Mouse (Mus musculus): ENCODE measurements around the gene Mrpl11. TPM values are rescaled to one million over a fixed set of nuclear protein-coding genes. Genes with fewer than 3 reads are reported as not detected.
"Not testable (repeated sequence)": the region's sequence is repeated elsewhere in the genome, so short reads cannot be mapped to it uniquely, and the experiment has no call there.

Gene Mrpl11
- polyA plus RNA-seq, 1 experiment from 2014 or later, result 119 TPM

- H3K36me3 ChIP-seq (ENCODE audit: control insufficient read depth, insufficient read depth, low read length); H3K27me3 ChIP-seq (ENCODE audit: control insufficient read depth, insufficient read depth, low read length); H3K4me2 ChIP-seq (ENCODE audit: low read depth, low read length); H3K4me3 ChIP-seq (ENCODE audit: low read depth, low read length); ATAC-seq (ENCODE audit: low read depth); H3K27ac ChIP-seq (ENCODE audit: low read depth, low read length); H3K9ac ChIP-seq (replicated peaks; ENCODE audit: low read depth, low read length); H3K9me3 ChIP-seq (ENCODE audit: control insufficient read depth, low read length); H3K4me1 ChIP-seq (ENCODE audit: control insufficient read depth, insufficient read depth, low read length): not testable (repeated sequence)
- 52% methylated on average over 2 of the region's 2 CpGs for WGBS
Measured at GRCm38 (mm10) chr19:5003644-5004043, 41.7 kb downstream of the Mrpl11 start.

DNA sequence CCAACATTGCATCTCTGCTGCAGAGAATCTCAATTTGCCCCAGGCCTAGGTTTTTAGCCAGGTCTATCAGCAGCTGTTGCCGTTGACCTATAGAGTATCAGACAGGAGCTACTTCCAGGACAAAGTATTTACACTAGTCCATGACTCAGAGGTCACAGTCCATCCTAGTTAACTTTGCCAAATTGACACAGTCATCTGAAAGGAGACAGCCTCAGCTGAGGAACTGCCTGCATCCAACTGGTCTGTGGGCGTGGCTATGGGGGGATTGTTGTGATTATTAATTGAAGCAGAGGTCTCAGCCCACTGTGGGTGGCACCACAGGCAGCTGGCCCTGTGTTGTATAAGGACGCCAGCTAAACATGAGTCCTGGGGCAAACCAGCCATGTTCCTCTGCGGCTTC, 43.0 kb downstream of the Mrpl11 start:
- Histone ChIP-seq H3K9me3 (ENCODE audit: control insufficient read depth, low read length) (no peaks in the 10 kb centered on the region), H3K4me3 (ENCODE audit: low read depth, low read length) (no peak overlapping the region), H3K27ac (ENCODE audit: low read depth, low read length) (no peak overlapping the region), H3K36me3 (ENCODE audit: control insufficient read depth, insufficient read depth, low read length) (no peaks in the 10 kb centered on the region), H3K27me3 (ENCODE audit: control insufficient read depth, insufficient read depth, low read length) (no peaks in the 10 kb centered on the region), H3K9ac (replicated peaks; ENCODE audit: low read depth, low read length) (no peak overlapping the region), H3K4me1 (ENCODE audit: control insufficient read depth, insufficient read depth, low read length) (peaks cover 6% of the 10 kb centered on the region; the same call in 1 of the 2 replicates), H3K4me2 (ENCODE audit: low read depth, low read length) (no peak overlapping the region)
- ATAC-seq (ENCODE audit: low read depth), result no peak
- WGBS, result 69% methylated on average over 4 of the region's 4 CpGs

DNA sequence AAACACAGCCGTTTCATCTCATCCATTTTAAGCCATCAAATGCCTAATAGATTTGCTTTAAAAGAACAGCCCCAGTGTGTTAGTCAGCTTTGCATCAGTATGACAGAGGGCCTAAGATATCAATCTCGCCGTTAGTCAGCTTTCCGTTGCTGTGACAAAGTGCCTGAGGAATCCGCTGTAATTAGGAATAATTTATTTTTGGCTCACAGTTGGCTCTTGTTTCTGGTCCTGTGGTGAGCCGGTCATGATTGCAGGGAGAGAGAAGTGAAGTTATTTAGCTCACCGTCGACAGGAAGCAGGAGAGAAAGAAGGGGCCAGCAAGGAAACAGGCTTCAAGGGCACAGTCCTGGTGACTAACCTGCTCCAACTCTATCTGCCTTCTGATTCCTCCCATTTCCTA, 51.2 kb downstream of the Mrpl11 start:
- no peak overlapping the region for H3K4me3 ChIP-seq (ENCODE audit: low read depth, low read length)

DNA sequence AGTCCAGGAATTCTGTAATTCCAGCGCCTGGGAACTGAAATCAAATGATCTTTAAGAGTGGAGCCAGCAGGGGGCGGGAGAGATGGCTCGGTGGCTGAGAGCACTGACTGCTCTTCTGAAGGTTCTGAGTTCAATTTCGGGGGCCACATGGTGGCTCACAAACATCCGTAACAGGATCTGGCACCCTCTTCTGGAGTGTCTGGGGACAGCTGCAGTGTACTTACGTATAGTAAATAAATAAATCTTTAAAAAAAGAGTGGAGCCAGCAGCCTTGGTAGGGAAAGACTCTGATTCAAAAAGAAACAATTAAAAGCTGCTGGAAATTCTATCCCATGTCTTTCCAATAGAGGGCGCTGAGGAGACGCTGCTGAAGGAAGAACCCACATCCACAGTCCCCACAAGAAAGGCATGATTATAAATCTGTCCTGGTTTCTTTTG, 53.0 kb downstream of the Mrpl11 start:
- Histone ChIP-seq H3K36me3 (ENCODE audit: control insufficient read depth, insufficient read depth, low read length) (no peaks in the 10 kb centered on the region), H3K9ac (replicated peaks; ENCODE audit: low read depth, low read length) (no peak overlapping the region), H3K4me2 (ENCODE audit: low read depth, low read length) (no peak overlapping the region), H3K27ac (ENCODE audit: low read depth, low read length) (no peak overlapping the region), H3K27me3 (ENCODE audit: control insufficient read depth, insufficient read depth, low read length) (no peaks in the 10 kb centered on the region), H3K4me1 (ENCODE audit: control insufficient read depth, insufficient read depth, low read length) (no peaks in the 10 kb centered on the region), H3K4me3 (ENCODE audit: low read depth, low read length) (no peak overlapping the region), H3K9me3 (ENCODE audit: control insufficient read depth, low read length) (no peaks in the 10 kb centered on the region)
- ATAC-seq (ENCODE audit: low read depth), result no peak
- 12% methylated on average over 8 of the region's 8 CpGs for WGBS

More for the DNA sequence above, 51.2 kb downstream of the Mrpl11 start:
- Histone ChIP-seq H3K4me1 (ENCODE audit: control insufficient read depth, insufficient read depth, low read length) (no peaks in the 10 kb centered on the region), H3K9ac (replicated peaks; ENCODE audit: low read depth, low read length) (no peak overlapping the region), H3K36me3 (ENCODE audit: control insufficient read depth, insufficient read depth, low read length) (no peaks in the 10 kb centered on the region), H3K27me3 (ENCODE audit: control insufficient read depth, insufficient read depth, low read length) (no peaks in the 10 kb centered on the region), H3K4me2 (ENCODE audit: low read depth, low read length) (no peak overlapping the region), H3K9me3 (ENCODE audit: control insufficient read depth, low read length) (no peaks in the 10 kb centered on the region), H3K27ac (ENCODE audit: low read depth, low read length) (no peak overlapping the region)
- no peak for ATAC-seq (ENCODE audit: low read depth)
- WGBS, result 69% methylated on average over 8 of the region's 8 CpGs

- Histone ChIP-seq H3K27ac (ENCODE audit: low read depth, low read length) (no peak overlapping the region), H3K4me2 (ENCODE audit: low read depth, low read length) (no peak overlapping the region), H3K27me3 (ENCODE audit: control insufficient read depth, insufficient read depth, low read length) (no peaks in the 10 kb centered on the region), H3K36me3 (ENCODE audit: control insufficient read depth, insufficient read depth, low read length) (no peaks in the 10 kb centered on the region), H3K9me3 (ENCODE audit: control insufficient read depth, low read length) (no peaks in the 10 kb centered on the region), H3K4me3 (ENCODE audit: low read depth, low read length) (no peak overlapping the region), H3K9ac (replicated peaks; ENCODE audit: low read depth, low read length) (no peak overlapping the region), H3K4me1 (ENCODE audit: control insufficient read depth, insufficient read depth, low read length) (no peaks in the 10 kb centered on the region)
- no peak for ATAC-seq (ENCODE audit: low read depth)
- WGBS, result 37% methylated on average over 10 of the region's 10 CpGs
Measured at GRCm38 (mm10) chr19:5016221-5016742, 54.3 kb downstream of the Mrpl11 start.

Other genes starting within 250 kb of the Mrpl11 start
- gene Rbm4b, start 205.7 kb upstream of the Mrpl11 start, polyA plus RNA-seq (2014; fragmentation: Nextera tagmentation; extraction: Ambion mirVana), result 157 and 158 TPM in 2 replicates
- 81.1 and 95.9 TPM in 2 replicates for gene Rbm4, start 168.2 kb upstream of the Mrpl11 start, polyA plus RNA-seq (2014; fragmentation: Nextera tagmentation; extraction: Ambion mirVana)
- 13.4 and 21.0 TPM in 2 replicates for gene Gm21992, start 150.5 kb upstream of the Mrpl11 start, polyA plus RNA-seq (2014; fragmentation: Nextera tagmentation; extraction: Ambion mirVana)
- 54.6 and 61.1 TPM in 2 replicates for gene Rbm14, start 150.5 kb upstream of the Mrpl11 start, polyA plus RNA-seq (2014; fragmentation: Nextera tagmentation; extraction: Ambion mirVana)
- 36.4 and 38.1 TPM in 2 replicates for gene Ccs, start 122.8 kb upstream of the Mrpl11 start, polyA plus RNA-seq (2014; fragmentation: Nextera tagmentation; extraction: Ambion mirVana)
- 0.48 and 0.58 TPM in 2 replicates for gene Ccdc87, start 122.8 kb upstream of the Mrpl11 start, polyA plus RNA-seq (2014; fragmentation: Nextera tagmentation; extraction: Ambion mirVana)
- 75.8 and 76.9 TPM in 2 replicates for gene Ctsf, start 107.0 kb upstream of the Mrpl11 start, polyA plus RNA-seq (2014; fragmentation: Nextera tagmentation; extraction: Ambion mirVana)
- gene Actn3, start 84.2 kb upstream of the Mrpl11 start, polyA plus RNA-seq (2014; fragmentation: Nextera tagmentation; extraction: Ambion mirVana), result 2.2 and 2.8 TPM in 2 replicates
- gene Zdhhc24, start 83.5 kb upstream of the Mrpl11 start, polyA plus RNA-seq (2014; fragmentation: Nextera tagmentation; extraction: Ambion mirVana), result 19.1 and 19.4 TPM in 2 replicates
- gene Bbs1, start 55.5 kb upstream of the Mrpl11 start, polyA plus RNA-seq (2014; fragmentation: Nextera tagmentation; extraction: Ambion mirVana), result 7.8 and 10.8 TPM in 2 replicates
- 75.9 and 95.2 TPM in 2 replicates for gene Dpp3, start 33.9 kb upstream of the Mrpl11 start, polyA plus RNA-seq (2014; fragmentation: Nextera tagmentation; extraction: Ambion mirVana)
- 10.4 and 16.5 TPM in 2 replicates for gene Peli3, start 19.0 kb upstream of the Mrpl11 start, polyA plus RNA-seq (2014; fragmentation: Nextera tagmentation; extraction: Ambion mirVana)
- gene Npas4, start 28.2 kb downstream of the Mrpl11 start, polyA plus RNA-seq (2014; fragmentation: Nextera tagmentation; extraction: Ambion mirVana), result 0.35 and 0.48 TPM in 2 replicates
- 11.5 and 12.2 TPM in 2 replicates for gene Slc29a2, start 61.7 kb downstream of the Mrpl11 start, polyA plus RNA-seq (2014; fragmentation: Nextera tagmentation; extraction: Ambion mirVana)
- gene B4gat1, start 76.7 kb downstream of the Mrpl11 start, polyA plus RNA-seq (2014; fragmentation: Nextera tagmentation; extraction: Ambion mirVana), result 92.5 and 108 TPM in 2 replicates
- gene AC124502.3, start 76.7 kb downstream of the Mrpl11 start, polyA plus RNA-seq (2014; fragmentation: Nextera tagmentation; extraction: Ambion mirVana), result 2.1 and 3.0 TPM in 2 replicates
- 21.4 and 34.1 TPM in 2 replicates for gene Brms1, start 79.2 kb downstream of the Mrpl11 start, polyA plus RNA-seq (2014; fragmentation: Nextera tagmentation; extraction: Ambion mirVana)
- 0.62 and 0.86 TPM in 2 replicates for gene Rin1, start 88.3 kb downstream of the Mrpl11 start, polyA plus RNA-seq (2014; fragmentation: Nextera tagmentation; extraction: Ambion mirVana)
- gene Cd248, start 105.9 kb downstream of the Mrpl11 start, polyA plus RNA-seq (2014; fragmentation: Nextera tagmentation; extraction: Ambion mirVana), result 6.3 and 26.4 TPM in 2 replicates
- 19.8 and 23.7 TPM in 2 replicates for gene Tmem151a, start 123.4 kb downstream of the Mrpl11 start, polyA plus RNA-seq (2014; fragmentation: Nextera tagmentation; extraction: Ambion mirVana)
- 62.2 and 63.5 TPM in 2 replicates for gene Yif1a, start 126.4 kb downstream of the Mrpl11 start, polyA plus RNA-seq (2014; fragmentation: Nextera tagmentation; extraction: Ambion mirVana)
- gene Cnih2, start 136.4 kb downstream of the Mrpl11 start, polyA plus RNA-seq (2014; fragmentation: Nextera tagmentation; extraction: Ambion mirVana), result 433 and 499 TPM in 2 replicates
- 199 and 222 TPM in 2 replicates for gene Rab1b, start 144.9 kb downstream of the Mrpl11 start, polyA plus RNA-seq (2014; fragmentation: Nextera tagmentation; extraction: Ambion mirVana)
- 84.6 and 91.9 TPM in 2 replicates for gene Klc2, start 156.4 kb downstream of the Mrpl11 start, polyA plus RNA-seq (2014; fragmentation: Nextera tagmentation; extraction: Ambion mirVana)